Mouse (Mus musculus) G1E (cell line): ENCODE measurements at regions not wholly inside any gene's neighbourhood (a gene's known extent, or its start where the extent isn't known, plus 50 kb on each side); places are given as distances from the start of the nearest gene placed in this dataset.

Experiments used
- ATAC-seq: 2 replicates; pipeline ENCODE4 v1.8.0; 2016; ENCODE audit warnings: mild to moderate bottlenecking; ENCODE audit not compliant: insufficient number of reproducible peaks, poor library complexity, low FRiP score, severe bottlenecking; ENCODE audit errors: extremely low read depth
- DNase-seq: peaks from one replicate; pipeline ENCODE4 v3.0.0; 2012; ENCODE audit warnings: low spot score
- H3K27me3 ChIP-seq: 2 replicates; pipeline ENCODE4 v1.6.1; 2012; ENCODE audit warnings: mild to moderate bottlenecking, low read length, inconsistent platforms; ENCODE audit not compliant: insufficient read depth
- H3K36me3 ChIP-seq: replicated peaks from 2 replicates; pipeline ENCODE3; 2012; ENCODE audit warnings: mild to moderate bottlenecking, inconsistent platforms
- H3K4me1 ChIP-seq: 2 replicates; pipeline ENCODE4 v1.6.1; 2012; ENCODE audit warnings: low read depth, low read length, inconsistent platforms, mixed read lengths; ENCODE audit not compliant: insufficient read depth
- H3K4me3 ChIP-seq: 2 replicates; pipeline ENCODE4 v1.5.1; 2012; ENCODE audit warnings: low read depth, mild to moderate bottlenecking, inconsistent platforms, low read length, moderate library complexity, mixed read lengths
- H3K9me3 ChIP-seq: replicated peaks from 2 replicates; pipeline ENCODE4 v1.6.1; 2012; ENCODE audit warnings: inconsistent platforms
- CTCF ChIP-seq: IDR thresholded peaks from 2 replicates; pipeline ENCODE4 v1.5.1; 2012; ENCODE audit warnings: low read depth, low read length, inconsistent platforms, mixed read lengths
- GATA1 ChIP-seq: IDR thresholded peaks from 2 replicates; pipeline ENCODE4 v1.6.1; 2012; ENCODE audit warnings: borderline replicate concordance, low read length, inconsistent platforms, mixed read lengths
- GATA2 ChIP-seq: IDR thresholded peaks from 2 replicates; pipeline ENCODE4 v1.6.1; 2012; ENCODE audit warnings: low read depth, low read length, inconsistent platforms, borderline replicate concordance
- POLR2AphosphoS5 ChIP-seq: IDR thresholded peaks from 2 replicates; pipeline ENCODE4 v1.6.1; 2012; ENCODE audit warnings: low read depth, low read length, inconsistent platforms; ENCODE audit not compliant: insufficient replicate concordance
- TAL1 ChIP-seq: conservative IDR thresholded peaks from 2 replicates; pipeline ENCODE4 v1.6.1; 2012; ENCODE audit warnings: low read depth, low read length, inconsistent platforms, mixed read lengths

DNA sequence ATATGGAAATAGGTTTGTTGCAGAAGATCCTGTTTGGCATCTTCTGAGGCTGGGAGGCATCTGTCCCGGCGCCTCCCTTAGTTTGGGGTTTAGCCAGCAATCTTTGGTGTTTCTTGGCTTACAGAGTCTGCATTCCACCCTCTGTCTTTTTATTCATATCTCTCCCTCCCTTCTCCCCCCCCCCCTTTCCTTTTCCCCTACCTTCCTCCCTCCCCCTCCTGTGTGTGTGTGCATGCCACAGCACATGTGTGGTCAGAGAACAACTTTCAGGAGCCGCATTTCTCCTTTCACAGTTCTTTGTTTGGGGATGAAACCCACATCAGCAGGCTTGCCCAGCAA is 131.4 kb downstream of the Tex36 start:
- DNase-seq = no peak
- no peak for ATAC-seq
- Histone ChIP-seq H3K9me3 (peaks cover 24% of the 10 kb centered on the region), H3K27me3 (no peaks in the 10 kb centered on the region), H3K4me1 (no peaks in the 10 kb centered on the region), H3K36me3 (no peaks in the 10 kb centered on the region), H3K4me3 (no peak overlapping the region)
- TF ChIP-seq GATA1 (no peak), GATA2 (no peak), POLR2AphosphoS5 (no peak), CTCF (no peak), TAL1 (no peak)

DNA sequence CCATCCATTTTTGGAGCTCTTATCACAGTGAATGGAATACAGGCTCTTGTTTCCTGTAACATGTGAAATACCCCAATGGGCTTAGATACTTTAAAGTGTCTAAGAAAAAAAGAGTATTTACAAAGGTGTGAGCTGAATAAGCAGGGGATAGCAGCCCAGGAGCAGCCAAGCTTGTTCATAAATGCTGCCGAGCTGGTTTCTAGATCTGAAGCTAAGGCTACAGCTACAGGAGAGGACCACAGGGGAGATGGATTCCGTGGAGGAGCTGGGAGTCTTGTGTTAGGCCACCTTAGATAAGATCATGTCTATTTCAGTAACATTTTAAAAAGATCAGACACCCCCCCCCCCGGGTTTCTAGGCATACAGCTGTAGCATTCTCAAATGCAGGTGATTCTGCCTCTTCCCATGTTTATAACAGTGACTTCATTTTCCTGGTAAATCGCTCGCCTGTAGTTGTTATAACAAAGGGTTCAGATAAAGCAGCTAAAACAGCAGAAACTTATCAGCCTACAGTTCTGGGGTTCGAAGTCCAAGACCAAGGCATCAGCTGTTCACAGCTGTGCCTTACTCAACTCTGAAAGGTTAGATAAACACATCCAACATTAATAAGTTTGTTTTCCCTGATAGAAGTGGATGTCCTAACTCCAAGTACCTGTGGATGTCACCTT is 131.9 kb downstream of the Tex36 start:
- TF ChIP-seq TAL1 (no peak), CTCF (no peak), GATA2 (no peak), POLR2AphosphoS5 (no peak), GATA1 (no peak)
- Histone ChIP-seq H3K36me3 (no peaks in the 10 kb centered on the region), H3K4me1 (no peaks in the 10 kb centered on the region), H3K9me3 (peaks cover 19% of the 10 kb centered on the region), H3K4me3 (no peak overlapping the region), H3K27me3 (no peaks in the 10 kb centered on the region)
- DNase-seq (no peak), ATAC-seq (no peak)

DNA sequence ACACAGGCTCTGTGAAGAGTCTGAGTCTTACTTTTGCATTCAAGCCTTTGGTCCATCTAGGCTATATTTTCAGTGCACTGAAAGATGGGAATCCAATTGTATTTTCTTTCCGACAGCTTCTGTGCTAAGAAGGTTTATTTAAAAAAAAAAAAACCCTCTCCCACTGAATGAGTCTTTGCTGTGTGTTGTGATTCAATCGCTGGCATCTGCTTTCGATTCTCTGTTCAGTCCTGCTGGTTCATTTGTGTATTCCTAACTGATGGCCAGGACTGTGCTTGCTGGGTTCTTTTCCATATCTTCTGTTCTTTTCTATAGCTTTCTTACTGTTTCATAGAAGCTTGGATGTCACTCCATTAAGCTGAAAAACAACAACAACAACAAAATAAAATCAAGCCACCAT is 132.9 kb downstream of the Tex36 start:
- ATAC-seq (no peak), DNase-seq (no peak)
- Histone ChIP-seq H3K4me3 (no peak overlapping the region), H3K4me1 (no peaks in the 10 kb centered on the region), H3K36me3 (no peaks in the 10 kb centered on the region), H3K9me3 (peaks cover 19% of the 10 kb centered on the region), H3K27me3 (no peaks in the 10 kb centered on the region)
- TF ChIP-seq TAL1 = no peak
- TF ChIP-seq GATA2 = no peak
- no peak for TF ChIP-seq POLR2AphosphoS5
- no peak for TF ChIP-seq GATA1
- no peak for TF ChIP-seq CTCF

DNA sequence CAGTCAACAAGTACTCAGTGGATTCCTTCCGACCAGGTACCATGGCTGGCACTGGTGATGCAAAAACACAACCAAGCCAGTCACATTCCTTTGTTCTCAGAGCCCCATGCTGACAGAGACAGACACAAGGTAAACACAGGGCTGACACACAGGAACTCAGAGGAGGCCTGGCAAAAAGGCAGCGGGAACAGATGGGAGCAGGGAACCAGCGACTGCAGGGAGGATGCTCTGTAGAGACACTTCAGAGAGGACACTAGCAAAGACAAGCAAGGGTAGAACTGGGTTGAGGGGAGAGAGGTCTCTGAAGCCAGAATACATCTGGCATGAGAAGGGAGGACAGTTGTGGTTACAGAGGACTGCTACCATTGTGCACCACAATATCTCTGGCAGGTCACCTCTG is 133.6 kb downstream of the Tex36 start:
- Histone ChIP-seq H3K4me1 (no peaks in the 10 kb centered on the region), H3K9me3 (peaks cover 21% of the 10 kb centered on the region), H3K36me3 (no peaks in the 10 kb centered on the region), H3K4me3 (no peak overlapping the region), H3K27me3 (no peaks in the 10 kb centered on the region)
- no peak for TF ChIP-seq GATA2
- no peak for TF ChIP-seq CTCF
- TF ChIP-seq POLR2AphosphoS5 = no peak
- no peak for TF ChIP-seq TAL1
- no peak for TF ChIP-seq GATA1
- DNase-seq = no peak
- ATAC-seq = no peak

DNA sequence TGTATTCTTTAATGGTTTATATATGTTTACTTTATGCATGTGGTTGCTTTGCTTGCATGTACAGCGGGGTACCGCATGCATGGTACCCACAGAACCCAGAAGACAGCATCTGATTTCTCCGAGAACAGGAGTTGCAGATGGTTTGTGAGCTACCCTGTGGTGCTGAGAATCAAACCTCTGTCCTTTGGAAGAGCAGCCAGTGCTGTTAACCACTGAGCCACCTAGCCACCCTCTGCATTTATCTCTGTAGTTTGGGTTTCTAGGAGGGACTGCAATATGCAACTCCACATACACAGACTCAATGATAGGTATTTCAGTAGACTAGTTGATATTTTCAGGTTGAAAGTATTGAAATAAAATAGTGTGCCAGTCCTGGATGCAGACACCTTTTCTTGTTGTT is 134.4 kb downstream of the Tex36 start:
- H3K36me3 ChIP-seq = no peaks in the 10 kb centered on the region
- DNase-seq (no peak), ATAC-seq (no peak)
- H3K4me1 ChIP-seq = no peaks in the 10 kb centered on the region
- H3K9me3 ChIP-seq = peaks cover 18% of the 10 kb centered on the region
- no peak overlapping the region for H3K4me3 ChIP-seq
- TF ChIP-seq GATA2 = no peak
- TF ChIP-seq TAL1 = no peak
- no peak for TF ChIP-seq GATA1
- no peak for TF ChIP-seq POLR2AphosphoS5
- TF ChIP-seq CTCF = no peak
- no peaks in the 10 kb centered on the region for H3K27me3 ChIP-seq

DNA sequence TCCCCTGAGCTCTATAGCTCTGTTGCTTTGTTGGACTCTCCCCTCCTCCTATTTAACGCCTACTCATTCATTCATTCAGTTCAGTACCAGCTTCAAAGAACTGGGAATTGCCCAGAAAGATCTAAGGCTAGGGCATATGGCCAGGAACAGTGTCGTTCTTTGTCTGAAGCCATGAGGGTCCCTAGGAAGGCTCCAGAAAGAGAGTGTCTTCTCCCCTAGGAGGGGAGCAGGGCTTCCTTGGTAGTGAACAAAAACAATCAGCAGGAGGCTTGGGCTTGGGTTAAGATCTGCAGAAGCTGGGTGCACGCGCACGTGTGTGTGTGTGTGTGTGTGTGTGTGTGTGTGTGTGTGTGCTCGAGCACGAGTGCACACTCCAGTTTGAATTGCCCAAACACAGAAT is 142.7 kb downstream of the Tex36 start:
- no peak overlapping the region for H3K4me3 ChIP-seq
- H3K36me3 ChIP-seq = no peaks in the 10 kb centered on the region
- no peak for DNase-seq
- no peak for TF ChIP-seq GATA2
- TF ChIP-seq CTCF = no peak
- no peak for TF ChIP-seq POLR2AphosphoS5
- TF ChIP-seq TAL1 = no peak
- TF ChIP-seq GATA1 = no peak
- ATAC-seq = no peak
- H3K9me3 ChIP-seq = peaks cover 40% of the 10 kb centered on the region
- H3K27me3 ChIP-seq = no peaks in the 10 kb centered on the region
- no peaks in the 10 kb centered on the region for H3K4me1 ChIP-seq
